Mouse (Mus musculus): ENCODE data around the gene Stt3b. TPM values are rescaled to one million over a fixed set of nuclear protein-coding genes. Genes with fewer than 3 reads are reported as not detected.

Gene Stt3b
- total RNA-seq, 2 experiments from 2014 or later = 58.4 to 61.7 TPM

- no peak for DNase-seq
- intact Hi-C loops (cut with DNase I) = no loop called here
Measured at GRCm38 (mm10) chr9:115220466-115220865, 89.8 kb downstream of the Stt3b start.

DNA sequence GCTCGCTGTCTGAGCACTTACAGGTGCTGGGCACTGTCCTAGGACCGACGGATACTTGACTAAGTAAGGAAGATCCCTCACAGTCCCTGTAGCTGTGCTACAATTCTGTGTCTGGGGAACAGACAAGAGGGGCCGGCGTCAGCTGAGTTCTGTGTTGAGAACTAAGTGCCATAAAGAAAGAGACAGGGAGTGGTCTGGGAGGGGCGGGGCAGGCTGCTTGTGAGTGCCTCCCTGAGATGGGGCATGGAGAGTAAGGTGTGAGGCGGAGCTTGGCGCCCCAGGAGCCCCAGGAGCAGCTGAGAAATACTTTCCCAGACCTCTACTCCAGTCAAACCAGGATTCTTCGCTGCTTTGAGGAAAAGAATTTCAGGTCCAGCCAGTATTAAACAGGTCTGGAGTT, 92.2 kb downstream of the Stt3b start:
- intact Hi-C loops (cut with DNase I) = no loop called here
- DNase-seq = no peak

DNA sequence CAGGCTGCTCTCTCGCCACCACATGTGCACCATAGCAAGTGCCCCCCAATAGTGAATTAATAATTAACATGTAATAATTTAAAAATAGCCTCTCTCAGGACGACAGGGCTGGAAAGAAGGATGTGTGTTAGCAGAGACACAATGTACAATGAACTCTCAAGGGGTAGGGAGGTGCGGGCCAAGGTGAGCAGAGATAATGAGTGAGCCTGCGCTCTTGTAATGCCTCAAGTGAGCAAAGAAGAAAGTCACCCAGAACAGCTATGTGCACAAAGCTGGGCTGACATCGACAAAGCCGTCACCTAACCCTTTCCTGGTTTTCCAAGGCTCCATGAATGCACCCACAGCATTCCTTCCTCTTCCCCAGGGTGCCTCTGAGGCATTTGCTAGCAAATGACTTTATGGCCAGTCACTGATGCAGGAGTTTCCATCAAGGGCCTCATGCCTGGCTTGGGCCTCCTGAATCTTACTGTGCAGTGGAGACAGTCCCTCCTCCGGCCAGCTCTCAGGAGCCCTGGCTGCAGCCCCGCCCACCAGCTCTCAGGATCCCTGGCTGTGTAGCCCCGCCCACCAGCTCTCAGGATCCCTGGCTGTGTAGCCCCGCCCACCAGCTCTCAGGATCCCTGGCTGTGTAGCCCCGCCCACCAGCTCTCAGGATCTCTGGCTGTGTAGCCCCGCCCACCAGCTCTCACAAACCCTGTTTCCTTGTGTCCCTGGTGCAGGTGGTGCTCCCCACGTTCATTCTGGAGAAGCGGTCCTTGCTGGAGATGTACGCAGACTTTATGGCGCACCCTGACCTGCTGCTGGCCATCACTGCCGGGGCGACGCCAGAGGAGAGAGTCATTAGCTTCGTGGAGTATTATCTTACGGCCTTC, 94.2 kb downstream of the Stt3b start:
- intact Hi-C loops (cut with DNase I) = no loop called here

DNA sequence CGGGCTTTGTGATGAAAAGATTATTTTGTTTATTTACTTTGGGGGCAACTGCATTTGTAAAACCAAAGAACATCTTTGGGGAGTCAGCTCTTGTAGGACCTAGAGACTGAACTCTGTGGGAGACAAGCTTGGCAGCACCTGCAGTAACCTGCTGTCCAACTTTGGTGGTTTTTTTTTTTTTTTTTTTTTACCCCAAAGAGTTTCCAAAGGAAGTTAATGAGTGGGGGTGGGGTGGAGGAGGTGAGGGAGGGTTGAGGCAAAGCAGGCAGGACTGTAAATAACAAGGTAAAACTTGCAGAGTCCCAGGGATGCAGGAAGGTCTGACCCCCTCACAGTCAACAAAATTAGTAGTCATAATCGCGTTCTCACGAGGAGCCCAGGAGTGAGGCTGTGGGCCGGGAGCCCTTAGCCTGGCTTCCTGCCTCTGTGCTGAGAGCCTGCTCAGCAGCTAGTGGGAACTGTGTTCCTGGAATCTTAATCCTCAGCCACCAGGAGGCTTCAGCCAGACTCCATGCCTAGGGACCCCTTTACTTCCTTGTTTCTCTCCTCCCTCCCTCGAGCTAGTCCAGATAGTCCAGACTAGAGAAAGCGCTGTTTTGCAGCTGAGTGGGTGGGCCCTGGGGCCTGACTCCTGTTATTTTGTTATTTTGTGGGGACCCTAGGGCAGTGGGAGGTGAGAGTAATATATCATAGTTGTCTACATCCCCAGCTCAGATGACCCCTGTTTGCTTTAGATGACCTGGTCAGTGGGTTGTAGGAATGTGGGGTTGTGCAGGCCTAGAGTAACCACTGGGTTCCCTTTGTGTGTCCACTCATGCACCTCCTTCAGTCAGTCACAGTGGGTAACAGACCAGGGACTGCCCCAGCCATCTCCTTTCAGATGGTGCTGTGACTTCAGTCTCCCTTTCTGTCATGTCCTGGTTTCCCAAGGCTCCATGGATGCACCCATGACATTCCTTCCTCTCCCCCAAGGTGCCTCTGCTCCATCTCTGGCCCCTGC, 95.3 kb downstream of the Stt3b start:
- no peak for DNase-seq

More for the DNA sequence above, 94.2 kb downstream of the Stt3b start:
- no peak for DNase-seq

DNA sequence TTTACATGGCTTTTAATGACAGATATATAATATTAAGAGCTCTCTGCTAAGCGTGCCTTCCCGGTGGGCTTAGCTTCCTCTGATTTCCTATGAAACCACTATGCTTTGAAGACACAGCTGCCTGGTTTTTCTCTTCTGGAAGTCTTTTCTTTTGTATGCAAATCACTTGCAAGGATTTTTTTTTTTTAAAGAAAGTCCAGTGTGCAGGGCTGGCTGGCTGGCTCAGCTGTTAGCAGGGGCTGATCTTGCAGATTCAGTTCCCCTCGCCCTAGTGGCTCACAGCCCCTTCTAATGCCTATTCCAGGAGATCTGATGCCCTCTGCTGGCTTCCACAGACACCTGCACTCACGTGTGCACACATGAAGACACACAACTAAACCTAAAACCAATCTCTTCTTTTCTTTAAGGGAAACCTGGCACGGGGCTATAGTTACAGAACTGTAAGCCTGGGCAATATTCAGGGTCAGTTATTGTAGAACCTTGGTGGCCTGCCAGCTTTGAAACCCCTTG, 96.4 kb downstream of the Stt3b start:
- no peak for DNase-seq
- intact Hi-C loops (cut with DNase I) = no loop called here

More for the DNA sequence above, 95.3 kb downstream of the Stt3b start:
- intact Hi-C loops (cut with DNase I) = no loop called here

GRCm38 (mm10) chr9:115210535-115210934, 99.7 kb downstream of the Stt3b start:
- intact Hi-C loops (cut with DNase I) = no loop called here
- DNase-seq = no peak

- DNase-seq = no peak
Measured at GRCm38 (mm10) chr9:115209737-115210136, 100.5 kb downstream of the Stt3b start.

GRCm38 (mm10) chr9:115206219-115206618, 104.0 kb downstream of the Stt3b start:
- no peak for DNase-seq
- intact Hi-C loops (cut with DNase I) = no loop called here

More at GRCm38 (mm10) chr9:115209737-115210136, 100.5 kb downstream of the Stt3b start:
- intact Hi-C loops (cut with DNase I) = no loop called here

GRCm38 (mm10) chr9:115205491-115205890, 104.7 kb downstream of the Stt3b start:
- no peak for DNase-seq
- intact Hi-C loops (cut with DNase I) = no loop called here

- DNase-seq = no peak
- intact Hi-C loops (cut with DNase I) = no loop called here
Measured at GRCm38 (mm10) chr9:115203136-115203535, 107.1 kb downstream of the Stt3b start.

GRCm38 (mm10) chr9:115201264-115201663, 109.0 kb downstream of the Stt3b start:
- intact Hi-C loops (cut with DNase I) = no loop called here

DNA sequence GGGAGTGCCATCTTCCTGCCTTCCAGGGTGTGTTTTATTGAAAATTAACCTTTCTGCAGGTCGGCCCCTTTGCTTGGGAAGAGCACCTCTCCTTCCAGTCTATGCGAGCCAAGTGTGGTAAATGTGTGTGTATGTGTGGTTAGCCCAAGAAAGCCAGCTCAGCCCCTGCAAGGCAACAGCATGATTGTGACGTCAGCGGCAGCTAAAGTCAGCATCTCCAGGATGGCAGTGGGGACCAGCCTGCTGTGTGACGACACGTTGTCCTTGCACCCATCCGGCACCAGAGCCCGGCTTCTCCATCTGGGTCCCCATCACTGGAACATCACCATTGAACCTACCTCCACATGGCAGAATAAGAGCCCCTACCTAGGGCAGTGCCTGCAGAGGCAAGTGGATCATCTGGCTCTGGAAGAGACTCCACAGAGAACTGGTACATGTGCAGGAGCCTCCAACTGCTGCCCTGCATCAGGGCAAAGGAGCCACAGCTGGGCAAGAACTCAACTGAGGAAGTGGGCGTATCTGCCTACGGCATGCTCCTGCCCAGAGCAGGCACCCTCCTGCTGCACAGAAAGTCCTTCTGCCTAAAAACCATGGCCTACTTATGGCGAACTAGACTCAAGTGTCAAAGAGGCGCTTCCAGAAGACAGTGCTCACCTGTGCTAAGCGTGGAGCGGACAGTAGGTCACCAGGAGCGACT, 109.9 kb downstream of the Stt3b start:
- intact Hi-C loops (cut with DNase I) = no loop called here

More at GRCm38 (mm10) chr9:115201264-115201663, 109.0 kb downstream of the Stt3b start:
- no peak for DNase-seq

GRCm38 (mm10) chr9:115197082-115197481, 113.1 kb downstream of the Stt3b start:
- no peak for DNase-seq
- intact Hi-C loops (cut with DNase I) = no loop called here

More for the DNA sequence above, 109.9 kb downstream of the Stt3b start:
- DNase-seq = no peak

DNA sequence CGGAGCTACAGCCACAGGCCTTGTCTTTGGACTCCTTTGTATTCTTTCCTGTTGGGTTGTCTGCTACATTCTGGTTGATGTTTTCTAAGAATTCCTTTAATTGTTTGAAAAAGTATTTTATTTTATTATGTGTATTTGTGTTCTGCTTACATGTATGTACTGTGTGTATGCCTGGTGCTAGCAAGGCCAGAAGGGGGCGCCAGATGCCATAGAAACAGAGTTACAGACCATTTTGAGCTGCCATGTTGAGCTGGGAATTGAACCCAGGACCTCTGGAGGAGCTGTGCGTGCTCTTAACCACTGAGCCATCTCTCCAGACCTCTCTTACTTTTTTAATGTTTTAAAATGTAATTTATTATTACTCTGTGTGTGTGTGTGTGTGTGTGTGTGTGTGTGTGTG, 117.3 kb downstream of the Stt3b start:
- no peak for DNase-seq
- intact Hi-C loops (cut with DNase I) = no loop called here
